Mouse (Mus musculus) CD8-positive naive resting alpha-beta T cell, adult 2 months (primary cell): Measurements from ENCODE around the gene Tgfbr1.
A peak's percentile ranks its signal among the peaks of the same experiment; 100 is the strongest.

ENCODE experiments used
- DNase-seq, 2 experiments: peaks; one replicate each; pipeline ENCODE4 v3.0.0; 2022; ENCODE audit warnings: low read depth in 2 of 2, low spot score in 2 of 2

The Tgfbr1 gene

GRCm38 (mm10) chr4:47420191-47420590 lies 67.2 kb downstream of the Tgfbr1 start:
- DNase-seq = no peak

GRCm38 (mm10) chr4:47422194-47422593 lies 69.2 kb downstream of the Tgfbr1 start:
- no peak for DNase-seq

- no peak for DNase-seq
Observed at GRCm38 (mm10) chr4:47422946-47423345, 69.9 kb downstream of the Tgfbr1 start.

- DNase-seq = no peak
Observed at GRCm38 (mm10) chr4:47424376-47424775, 71.4 kb downstream of the Tgfbr1 start.

- DNase-seq = no peak
Observed at GRCm38 (mm10) chr4:47425247-47425830, 72.3 kb downstream of the Tgfbr1 start.

GRCm38 (mm10) chr4:47427606-47428005 lies 74.6 kb downstream of the Tgfbr1 start:
- DNase-seq = no peak

GRCm38 (mm10) chr4:47430557-47430956 lies 77.5 kb downstream of the Tgfbr1 start:
- DNase-seq = no peak

- no peak for DNase-seq
Observed at GRCm38 (mm10) chr4:47431081-47431480, 78.1 kb downstream of the Tgfbr1 start.

- no peak for DNase-seq
Observed at GRCm38 (mm10) chr4:47432766-47433165, 79.7 kb downstream of the Tgfbr1 start.

- no peak for DNase-seq
Observed at GRCm38 (mm10) chr4:47435131-47435530, 82.1 kb downstream of the Tgfbr1 start.

GRCm38 (mm10) chr4:47435566-47436360 lies 82.7 kb downstream of the Tgfbr1 start:
- DNase-seq = no peak

- DNase-seq = peak; percentile 56 to 69
Observed at GRCm38 (mm10) chr4:47437365-47438340, 84.6 kb downstream of the Tgfbr1 start.

GRCm38 (mm10) chr4:47438956-47439355 lies 85.9 kb downstream of the Tgfbr1 start:
- DNase-seq = no peak

GRCm38 (mm10) chr4:47440951-47441350 lies 87.9 kb downstream of the Tgfbr1 start:
- no peak for DNase-seq

- DNase-seq = no peak
Observed at GRCm38 (mm10) chr4:47448526-47448925, 95.5 kb downstream of the Tgfbr1 start.

- DNase-seq = no peak
Observed at GRCm38 (mm10) chr4:47449116-47449515, 96.1 kb downstream of the Tgfbr1 start.

- no peak for DNase-seq
Observed at GRCm38 (mm10) chr4:47449586-47450522, 96.8 kb downstream of the Tgfbr1 start.
